Mouse (Mus musculus) small intestine, adult 2 months (tissue): ENCODE results near the gene Rbms1.

Experiments used
- CTCF ChIP-seq: fragments of 200-500 bp; IDR thresholded peaks from 2 replicates; pipeline ENCODE4 v1.5.1; 2012; ENCODE audit warnings: low read depth, mild to moderate bottlenecking, control low read depth, inconsistent platforms, low read length, moderate library complexity, mixed read lengths; ENCODE audit not compliant: insufficient replicate concordance, insufficient read length; ENCODE audit errors: extremely low read depth
- POLR2A ChIP-seq: fragments of 200-500 bp; IDR thresholded peaks from 2 replicates; pipeline ENCODE4 v1.6.1; 2012; ENCODE audit warnings: low read depth, mild to moderate bottlenecking, control low read depth, inconsistent platforms, low read length, moderate library complexity

DNA sequence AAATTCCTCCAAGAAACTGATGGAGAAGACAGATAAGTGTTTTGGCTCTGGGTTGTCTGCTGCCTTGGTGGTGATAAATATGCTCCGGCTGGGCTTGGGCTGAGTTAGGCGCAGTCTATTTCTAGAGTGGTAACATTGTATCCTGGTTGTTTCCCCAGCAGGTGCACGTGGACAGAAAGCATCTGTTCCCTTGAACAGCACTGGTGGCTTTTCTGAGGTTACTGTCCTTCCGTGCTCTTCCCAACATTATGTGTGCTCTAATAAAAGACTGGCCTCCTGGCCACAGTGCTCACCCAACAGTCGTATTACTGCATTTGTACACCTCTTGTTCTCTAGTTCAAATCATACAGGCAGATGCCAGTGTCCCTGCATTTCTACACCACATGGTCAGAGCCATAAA lies 250.1 kb downstream of the Rbms1 start:
- no peak for TF ChIP-seq CTCF
- TF ChIP-seq POLR2A, result no peak
